Mouse (Mus musculus) intestine, embryonic 14.5 days (tissue): ENCODE results near the gene Ttc16. TPM values are rescaled to one million over a fixed set of nuclear protein-coding genes. Genes with fewer than 3 reads are reported as not detected.

Experiments used
- ATAC-seq: fragments of 200-750 bp; cut with Nextera tagmentation; replicated peaks from 2 replicates; pipeline ENCODE4 v1.8.0; 2017; ENCODE audit warnings: low read depth, moderate number of reproducible peaks, moderate TSS enrichment, moderate library complexity; ENCODE audit not compliant: low FRiP score, low TSS enrichment
- DNase-seq: peaks from one replicate; pipeline ENCODE4 v3.0.0-alpha.2; 2018; ENCODE audit warnings: low spot score
- H3K27ac ChIP-seq: fragments of 300-500 bp; sonication (generic); 2 replicates; pipeline ENCODE4 v1.5.1; 2014; ENCODE audit warnings: low read depth, mild to moderate bottlenecking, control low read depth
- H3K27me3 ChIP-seq: fragments of 300-500 bp; sonication (generic); replicated peaks from 2 replicates; pipeline ENCODE4 v1.6.1; 2014; ENCODE audit warnings: low read length, control low read depth; ENCODE audit not compliant: control insufficient read depth, insufficient read depth
- H3K36me3 ChIP-seq: fragments of 300-500 bp; sonication (generic); 2 replicates; pipeline ENCODE4 v1.6.1; 2014; ENCODE audit warnings: low read length, control low read depth; ENCODE audit not compliant: control insufficient read depth, insufficient read depth
- H3K4me1 ChIP-seq: fragments of 300-500 bp; sonication (generic); replicated peaks from 2 replicates; pipeline ENCODE4 v1.6.1; 2014; ENCODE audit warnings: low read length, control low read depth, mixed read lengths; ENCODE audit not compliant: control insufficient read depth, insufficient read depth
- H3K4me2 ChIP-seq: fragments of 300-500 bp; sonication (generic); 2 replicates; pipeline ENCODE4 v1.6.1; 2014; ENCODE audit warnings: low read length
- H3K4me3 ChIP-seq: fragments of 300-500 bp; sonication (generic); 2 replicates; pipeline ENCODE4 v1.5.1; 2014; ENCODE audit warnings: low read depth, low read length, control low read depth, mixed read lengths
- H3K9ac ChIP-seq: fragments of 300-500 bp; sonication (generic); 2 replicates; pipeline ENCODE4 v1.6.1; 2014; ENCODE audit warnings: mild to moderate bottlenecking, low read length
- H3K9me3 ChIP-seq: fragments of 300-500 bp; sonication (generic); 2 replicates; pipeline ENCODE4 v1.6.1; 2016; ENCODE audit warnings: low read length, control low read depth; ENCODE audit not compliant: control insufficient read depth
- WGBS: fragments of 180-500 bp; shearing (Covaris S2); extraction: QIAGEN DNeasy Blood & Tissue Kit; methylation state at CpG from one replicate; pipeline ENCODE4 v1.1.7; 2014; 5-methylcytosine and 5-hydroxymethylcytosine counted together
- polyA plus RNA-seq: library from polyadenylated mRNA; unstranded; fragments of >200 nt; fragmentation: Nextera tagmentation; extraction: Ambion mirVana; gene quantifications from 2 replicates; pipeline ENCODE4 v1.2.1, GENCODE M21; 2014

Gene Ttc16
- polyA plus RNA-seq, 1 experiment from 2014 or later: 0.20 TPM

DNA sequence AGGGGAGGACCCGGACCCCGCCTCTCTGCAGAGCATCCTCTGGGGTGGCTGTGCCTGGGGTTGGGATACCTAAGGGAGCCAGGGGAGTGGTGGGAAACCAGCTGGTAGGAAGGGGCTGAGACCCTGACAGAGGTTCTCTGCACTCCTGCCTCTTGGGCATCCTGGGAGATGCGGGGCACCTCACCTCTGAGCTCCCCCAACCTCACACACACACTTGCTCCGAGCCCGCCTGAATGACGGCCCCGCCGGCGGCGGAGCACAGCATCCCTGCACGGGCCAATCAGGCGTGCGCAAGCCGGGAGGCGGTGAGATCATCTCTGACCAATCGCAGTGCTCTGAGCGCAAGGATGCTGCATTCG, 33.3 kb downstream of the Ttc16 start:
- peaks cover 13% of the 10 kb centered on the region for H3K4me1 ChIP-seq
- no peak overlapping the region for H3K9ac ChIP-seq
- peaks cover 23% of the 10 kb centered on the region for H3K27me3 ChIP-seq
- H3K9me3 ChIP-seq: no peaks in the 10 kb centered on the region
- H3K4me3 ChIP-seq: peak overlapping the region; percentile 46
- H3K27ac ChIP-seq: no peak overlapping the region
- H3K4me2 ChIP-seq: peak overlapping the region; percentile 86
- ATAC-seq: peak; percentile 74
- 15% methylated on average over 18 of the region's 18 CpGs for WGBS
- no peak for DNase-seq
- peaks cover 29% of the 10 kb centered on the region for H3K36me3 ChIP-seq

DNA sequence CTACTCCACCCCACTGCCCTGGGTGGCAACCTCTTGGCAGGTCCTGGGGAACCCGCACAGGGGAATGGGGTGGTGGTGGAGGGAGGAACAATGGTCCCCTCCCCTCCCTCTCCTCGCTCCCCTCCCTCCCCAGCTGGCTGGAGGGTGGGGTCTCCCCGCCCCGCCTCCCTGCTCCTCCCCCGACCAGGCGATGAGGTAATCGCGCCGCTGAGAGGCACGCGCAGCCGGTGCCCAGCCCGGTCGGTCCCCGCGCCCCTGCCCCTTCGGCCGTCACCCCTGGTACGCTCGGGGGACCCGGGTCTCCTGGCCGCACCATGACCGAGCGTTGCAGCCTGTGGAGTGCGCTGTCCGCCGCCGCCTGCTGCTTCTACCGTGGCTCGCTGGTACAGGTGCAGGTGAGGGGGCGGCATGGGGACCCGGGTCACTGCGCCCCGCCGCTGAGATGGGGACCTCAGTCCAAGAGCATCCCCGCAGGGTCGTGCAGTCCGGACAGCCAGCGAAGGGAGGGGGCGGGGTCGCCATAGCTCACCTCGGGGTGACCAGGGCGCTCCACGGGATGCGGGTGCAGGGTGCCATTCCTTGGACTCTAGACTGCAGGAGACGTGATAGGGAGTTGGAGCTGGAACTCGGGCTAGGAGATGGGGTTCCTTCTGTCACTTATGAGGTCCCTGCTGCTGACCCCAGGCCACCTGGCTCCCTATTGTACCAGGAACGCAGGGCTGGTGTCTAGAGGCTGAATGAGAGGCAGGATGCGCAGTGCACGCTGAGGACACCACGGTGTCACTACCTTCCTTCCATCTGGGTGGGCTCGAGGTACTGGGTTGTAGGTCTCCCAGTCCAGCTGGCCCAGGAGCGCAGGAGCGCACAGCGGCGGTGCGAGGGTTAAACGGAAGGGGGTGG, 33.9 kb downstream of the Ttc16 start:
- DNase-seq (peak; percentile 77), ATAC-seq (peak; percentile 54)
- Histone ChIP-seq H3K9me3 (no peaks in the 10 kb centered on the region), H3K9ac (peak overlapping the region; percentile 38), H3K27ac (no peak overlapping the region; the same call in 1 of the 2 replicates), H3K4me2 (peak overlapping the region; percentile 86), H3K4me1 (peaks cover 13% of the 10 kb centered on the region), H3K27me3 (peaks cover 23% of the 10 kb centered on the region), H3K36me3 (peaks cover 23% of the 10 kb centered on the region), H3K4me3 (peak overlapping the region; percentile 46)
- WGBS: 6% methylated on average over 55 of the region's 58 CpGs

DNA sequence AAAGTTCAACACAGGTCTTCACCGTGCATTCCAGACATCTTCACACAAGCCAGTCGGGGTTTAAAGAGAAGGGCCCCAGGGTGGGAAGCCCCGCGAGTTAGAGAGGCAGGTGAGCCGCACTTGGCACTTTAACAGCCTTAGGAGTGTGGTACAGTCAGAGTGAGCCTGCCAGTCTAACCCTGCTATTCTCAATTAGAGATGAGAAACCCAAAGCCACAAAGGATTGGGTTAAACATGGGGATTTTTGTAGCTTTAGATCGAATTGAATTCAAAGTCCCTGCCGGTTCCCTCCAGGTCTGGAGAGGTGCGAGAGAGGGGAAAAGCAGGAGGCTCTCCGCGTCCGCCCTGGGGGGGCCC, 34.5 kb downstream of the Ttc16 start, which contains the start of gene 6330409D20Rik:
6330409D20Rik (minus strand) TSS at position 101 of the 357 bp plus-strand sequence.
- Histone ChIP-seq H3K27ac (no peak within 1 kb of the TSS; the same call in 1 of the 2 replicates), H3K9me3 (no peaks in the 10 kb centered on the region), H3K36me3 (peaks cover 17% of the 10 kb centered on the region), H3K4me3 (peak within 1 kb of the TSS; percentile 46), H3K4me2 (peak within 1 kb of the TSS; percentile 86), H3K9ac (peak within 1 kb of the TSS; percentile 38), H3K27me3 (peaks cover 23% of the 10 kb centered on the region), H3K4me1 (peaks cover 13% of the 10 kb centered on the region)
- WGBS: 5% methylated on average over 11 of the region's 11 CpGs
- ATAC-seq: 0 out of 2 replicates have a peak, but pooled peaks have one; percentile 2
- no peak for DNase-seq

DNA sequence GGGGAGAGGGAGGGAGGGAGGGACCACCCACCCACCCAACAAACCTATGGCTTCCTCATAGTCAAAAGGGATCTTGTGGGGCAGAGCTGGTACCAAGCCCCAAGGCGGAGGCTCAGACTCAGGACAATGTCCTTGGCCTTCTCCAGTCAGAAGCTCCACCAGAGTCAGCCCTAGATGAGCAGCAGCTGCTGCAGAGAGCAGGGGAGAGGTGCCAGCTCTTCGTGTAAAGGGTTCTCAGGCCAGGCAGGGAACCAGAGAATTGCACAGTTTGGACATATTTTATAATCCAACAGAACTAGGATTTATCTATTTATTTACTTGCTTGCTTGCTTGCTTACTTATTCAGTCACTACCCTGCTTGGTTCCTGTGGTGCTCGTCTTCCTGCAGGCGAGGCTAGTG, 36.1 kb downstream of the Ttc16 start:
- no peak for DNase-seq
- 68% methylated on average over 4 of the region's 4 CpGs for WGBS
- H3K27ac ChIP-seq: no peak overlapping the region
- peaks cover 18% of the 10 kb centered on the region for H3K4me1 ChIP-seq
- H3K4me2 ChIP-seq: no peak overlapping the region
- peaks cover 4% of the 10 kb centered on the region for H3K36me3 ChIP-seq
- no peak overlapping the region for H3K9ac ChIP-seq
- no peaks in the 10 kb centered on the region for H3K9me3 ChIP-seq
- peaks cover 23% of the 10 kb centered on the region for H3K27me3 ChIP-seq
- no peak for ATAC-seq
- H3K4me3 ChIP-seq: no peak overlapping the region

DNA sequence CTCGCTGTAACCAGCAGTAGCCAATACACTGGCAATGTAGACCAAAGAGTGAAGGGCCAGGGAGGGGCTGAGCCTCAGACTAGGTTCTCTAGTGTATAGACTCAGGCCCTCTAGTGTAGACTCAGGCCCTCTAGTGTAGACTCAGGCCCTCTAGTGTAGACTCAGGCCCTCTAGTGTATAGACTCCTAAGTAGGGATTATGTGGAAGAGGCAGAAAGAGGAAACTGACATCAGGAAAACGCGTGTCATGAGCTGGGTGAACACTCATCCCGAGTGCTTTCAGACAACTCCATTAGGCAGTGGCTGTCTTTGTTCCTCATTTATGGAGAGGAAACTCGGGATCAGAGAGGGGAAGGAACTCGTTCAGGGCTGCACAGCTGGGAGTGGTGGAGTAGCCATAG, 38.4 kb downstream of the Ttc16 start:
- Histone ChIP-seq H3K27ac (no peak overlapping the region), H3K4me1 (peaks cover 25% of the 10 kb centered on the region), H3K4me3 (no peak overlapping the region), H3K9ac (no peak overlapping the region), H3K36me3 (peaks cover 4% of the 10 kb centered on the region), H3K4me2 (no peak overlapping the region), H3K27me3 (peaks cover 14% of the 10 kb centered on the region; the same call in 1 of the 2 replicates), H3K9me3 (no peaks in the 10 kb centered on the region)
- no peak for DNase-seq
- ATAC-seq: no peak
- 63% methylated on average over 6 of the region's 6 CpGs for WGBS

DNA sequence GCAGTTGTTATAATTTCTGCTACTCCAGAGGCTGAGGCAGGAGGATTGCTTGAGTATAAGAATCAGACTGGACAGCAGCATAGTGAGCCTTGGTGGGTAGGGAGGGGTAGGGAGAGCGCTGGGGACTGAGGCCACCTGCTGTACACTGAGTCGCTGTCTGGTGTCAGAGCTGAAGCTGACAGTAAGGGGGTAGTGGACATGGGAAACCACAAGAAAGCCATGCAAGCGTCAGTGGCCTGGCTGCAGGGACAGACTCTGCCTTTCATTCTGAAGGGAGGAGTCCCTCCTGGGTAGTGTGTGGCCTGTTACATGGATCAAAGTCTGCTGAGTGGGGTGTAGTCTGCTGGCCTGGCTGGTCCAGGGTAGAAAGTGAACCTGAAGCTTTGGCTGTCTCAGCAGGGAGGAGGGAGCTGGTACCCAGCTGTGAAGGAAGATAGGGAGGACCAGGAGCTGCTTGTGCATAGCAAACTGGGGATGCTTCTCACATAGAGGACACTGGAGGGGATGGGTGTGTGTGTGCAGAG, 39.1 kb downstream of the Ttc16 start:
- 55% methylated on average over 3 of the region's 3 CpGs for WGBS
- no peak overlapping the region for H3K27ac ChIP-seq
- peaks cover 8% of the 10 kb centered on the region; the same call in 1 of the 2 replicates for H3K27me3 ChIP-seq
- H3K9me3 ChIP-seq: no peaks in the 10 kb centered on the region
- no peak overlapping the region for H3K9ac ChIP-seq
- H3K4me3 ChIP-seq: no peak overlapping the region
- no peak overlapping the region for H3K4me2 ChIP-seq
- peaks cover 4% of the 10 kb centered on the region for H3K36me3 ChIP-seq
- DNase-seq (no peak), ATAC-seq (no peak)
- H3K4me1 ChIP-seq: peaks cover 25% of the 10 kb centered on the region

DNA sequence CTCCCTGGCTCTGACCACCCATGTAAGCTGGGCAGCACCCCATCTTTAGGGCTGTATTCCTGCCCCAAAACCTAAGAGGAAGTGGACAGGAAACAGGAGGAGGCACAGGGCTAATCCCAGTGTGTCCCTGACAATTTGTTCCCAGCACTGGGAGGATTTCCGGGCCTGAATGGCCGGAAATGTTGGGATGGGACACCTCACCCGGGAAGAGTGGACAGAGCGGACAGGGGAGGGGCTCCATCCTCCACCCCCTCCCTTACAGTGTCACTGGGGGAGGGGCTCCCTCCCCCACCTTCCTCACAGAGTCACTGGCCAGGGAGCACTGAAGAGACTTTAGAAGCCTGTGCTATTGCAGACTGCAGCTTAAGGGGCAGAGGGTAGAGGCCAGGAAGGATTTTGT, 40.5 kb downstream of the Ttc16 start:
- Histone ChIP-seq H3K27me3 (no peaks in the 10 kb centered on the region), H3K9ac (no peak overlapping the region), H3K36me3 (peaks cover 4% of the 10 kb centered on the region), H3K27ac (no peak overlapping the region), H3K4me3 (no peak overlapping the region), H3K4me1 (peaks cover 30% of the 10 kb centered on the region), H3K4me2 (no peak overlapping the region), H3K9me3 (no peaks in the 10 kb centered on the region)
- 47% methylated on average over 4 of the region's 4 CpGs for WGBS
- ATAC-seq: no peak
- DNase-seq: no peak

DNA sequence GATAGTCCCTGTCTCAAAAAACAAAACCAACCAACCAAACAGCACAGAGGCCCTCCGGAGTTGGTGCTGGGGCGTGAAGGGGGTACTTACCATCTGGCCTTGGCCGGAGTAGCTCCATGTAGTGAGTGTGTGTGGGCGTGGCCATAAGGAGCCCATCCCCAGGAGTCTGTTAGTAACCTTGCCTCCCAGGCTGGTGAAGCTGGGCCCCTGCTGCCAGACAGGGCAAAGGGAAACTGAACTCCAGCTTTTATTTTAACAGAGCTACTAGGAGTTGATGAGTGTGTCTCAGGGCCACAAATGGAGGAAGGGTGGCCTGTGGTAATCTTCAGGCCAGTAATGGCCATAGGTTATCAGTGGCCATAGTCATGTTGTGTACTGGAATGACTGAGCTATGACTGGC, 41.0 kb downstream of the Ttc16 start:
- WGBS: 45% methylated on average over 4 of the region's 4 CpGs
- H3K9ac ChIP-seq: no peak overlapping the region
- H3K4me1 ChIP-seq: peaks cover 30% of the 10 kb centered on the region
- no peak for ATAC-seq
- no peak overlapping the region for H3K4me2 ChIP-seq
- no peaks in the 10 kb centered on the region for H3K9me3 ChIP-seq
- no peak overlapping the region for H3K4me3 ChIP-seq
- DNase-seq: no peak
- peaks cover 4% of the 10 kb centered on the region for H3K36me3 ChIP-seq
- 0 out of 2 replicates have a peak overlapping the region, but pooled peaks have one; percentile 17 for H3K27ac ChIP-seq
- no peaks in the 10 kb centered on the region for H3K27me3 ChIP-seq
